Mouse (Mus musculus): Measurements from ENCODE around the gene Gm5128.
"Not testable (repeated sequence)": the region's sequence is repeated elsewhere in the genome, so short reads cannot be mapped to it uniquely, and the experiment has no call there.

Gm5128 gene

DNA sequence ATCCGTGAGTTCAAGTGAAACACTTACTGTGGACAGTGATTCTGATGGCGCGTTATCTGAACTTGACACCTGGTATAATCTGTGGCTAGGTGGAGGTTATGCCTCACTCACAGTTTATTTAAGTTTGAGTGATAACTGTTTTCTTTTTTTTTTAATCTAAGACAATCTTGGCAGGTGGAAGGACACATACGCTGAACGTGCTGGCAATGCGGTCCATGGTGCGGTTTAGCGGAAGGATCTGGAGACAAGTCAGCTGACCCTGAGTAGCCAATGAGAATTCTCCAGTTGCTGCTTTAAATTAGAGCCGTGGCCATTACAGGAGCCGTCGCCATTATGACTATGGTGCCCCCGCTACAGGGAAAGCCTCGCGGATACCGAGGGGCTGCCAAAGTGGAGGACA is at the start of gene Gm5128:
Gene Gm5128, plus strand, starts transcription at position 301 of the 400 bp plus-strand sequence.
- DNase-seq = not testable (repeated sequence)

- DNase-seq = not testable (repeated sequence)
These were observed 12.4 kb upstream of the Gm5128 start for GRCm38 (mm10) chrX:135360685-135361084.

GRCm38 (mm10) chrX:135361943-135362342 is 11.1 kb upstream of the Gm5128 start:
- DNase-seq = not testable (repeated sequence)

- DNase-seq = not testable (repeated sequence)
These were observed 30.5 kb downstream of the Gm5128 start for GRCm38 (mm10) chrX:135403578-135403977.

GRCm38 (mm10) chrX:135421203-135421602 is 48.1 kb downstream of the Gm5128 start:
- not testable (repeated sequence) for DNase-seq

- DNase-seq = not testable (repeated sequence)
These were observed 48.7 kb downstream of the Gm5128 start for GRCm38 (mm10) chrX:135421824-135422223.

- DNase-seq = not testable (repeated sequence)
These were observed 49.4 kb downstream of the Gm5128 start for GRCm38 (mm10) chrX:135422473-135422872.
